Mouse (Mus musculus) neutrophil, adult 5-6 weeks (primary cell): ENCODE measurements around the gene Aim2. TPM values are rescaled to one million over a fixed set of nuclear protein-coding genes. Genes with fewer than 3 reads are reported as not detected.

Source experiments
- ATAC-seq: fragments of 151-379, 151-347 bp; 2 replicates; pipeline ENCODE4 v1.8.0; 2017; ENCODE audit warnings: mild to moderate bottlenecking, moderate TSS enrichment; ENCODE audit not compliant: insufficient number of reproducible peaks, poor library complexity, low FRiP score, severe bottlenecking; ENCODE audit errors: extremely low read depth
- total RNA-seq: library from RNA; stranded (forward); fragments of 200-1000 nt; gene quantifications from 2 replicates; pipeline ENCODE4 v1.2.3, GENCODE M21; 2017

Gene Aim2
- total RNA-seq, 1 experiment from 2014 or later = 213 TPM

DNA sequence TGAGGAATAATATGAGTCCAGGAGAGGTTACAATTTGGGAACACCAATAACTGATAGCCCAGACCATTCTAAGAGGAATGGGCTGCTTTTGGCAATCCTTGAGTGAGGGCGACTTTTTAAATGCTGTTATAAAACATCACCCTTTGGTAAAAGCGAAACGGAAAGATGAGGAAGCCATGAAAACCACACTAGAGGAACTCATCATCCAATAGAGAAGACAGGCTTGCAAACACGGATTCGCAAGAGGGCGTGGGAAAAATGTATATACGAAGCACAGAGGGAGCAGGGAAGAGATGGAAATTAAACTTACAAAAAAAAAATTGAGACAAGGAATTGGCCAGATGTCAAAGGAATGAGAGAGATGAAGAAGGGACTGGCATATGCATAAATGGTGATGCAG lies 23.3 kb downstream of the Aim2 start:
- ATAC-seq = no peak

- peak; percentile 36; the same call in 1 of the 2 replicates for ATAC-seq
These were observed 26.9 kb downstream of the Aim2 start for GRCm38 (mm10) chr1:173377380-173378112.

DNA sequence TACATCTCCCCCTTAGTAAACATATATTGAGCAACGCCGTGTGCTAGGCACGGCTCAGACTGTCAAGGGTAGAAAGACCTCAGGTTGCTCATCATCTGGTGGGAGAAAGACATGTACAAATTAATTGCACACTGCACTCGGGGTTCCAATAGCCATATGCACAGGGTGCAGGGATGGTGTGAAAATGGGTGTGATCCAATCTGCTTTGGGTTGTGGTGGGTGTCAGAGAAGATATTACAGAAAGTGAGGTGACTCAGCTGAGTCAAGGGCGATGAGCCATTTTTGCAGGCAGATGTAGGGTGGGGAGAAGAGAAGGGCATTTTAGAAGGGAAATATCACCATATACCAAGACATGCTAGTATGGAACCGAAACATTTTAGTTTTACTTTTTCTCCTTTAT lies 30.8 kb downstream of the Aim2 start:
- no peak for ATAC-seq

DNA sequence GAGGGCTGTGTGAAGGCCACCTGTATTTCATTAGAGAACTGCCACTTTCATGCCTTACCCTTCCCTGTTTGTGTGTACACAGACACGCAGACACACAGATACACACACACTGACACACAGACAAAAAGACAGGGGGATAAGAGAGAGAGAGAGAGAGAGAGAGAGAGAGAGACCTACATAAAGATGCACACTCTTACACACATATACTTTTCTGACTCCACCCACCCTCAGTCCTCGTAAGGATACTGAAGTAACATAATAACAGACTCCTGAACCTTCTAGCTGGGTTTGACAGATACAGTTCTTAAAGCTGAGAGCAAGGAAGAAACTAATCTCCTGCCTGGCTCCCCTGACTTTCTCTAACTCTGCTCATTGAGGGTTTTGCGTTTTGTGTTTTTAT lies 38.8 kb downstream of the Aim2 start:
- no peak for ATAC-seq

- ATAC-seq = no peak
These were observed 39.3 kb downstream of the Aim2 start for GRCm38 (mm10) chr1:173389901-173390401.

DNA sequence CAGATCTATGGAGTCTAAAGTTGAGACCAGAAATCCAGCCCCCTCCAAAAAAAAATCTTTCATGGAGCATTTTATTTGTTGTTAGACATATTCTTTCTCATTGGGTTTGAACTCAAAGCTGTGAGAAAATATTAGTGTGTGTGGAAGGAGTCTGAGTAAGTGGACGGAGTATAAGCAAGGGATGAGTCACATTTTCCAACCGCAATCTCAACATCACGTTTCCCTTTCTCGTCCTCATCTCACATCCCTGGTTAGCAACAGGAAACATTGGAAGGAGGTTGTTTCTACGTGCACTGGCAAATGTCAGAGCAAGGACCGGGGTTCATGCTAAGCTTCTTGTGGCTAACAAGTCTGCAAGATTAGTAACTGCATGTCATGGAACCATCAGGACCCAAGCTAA lies 41.1 kb downstream of the Aim2 start:
- no peak for ATAC-seq

DNA sequence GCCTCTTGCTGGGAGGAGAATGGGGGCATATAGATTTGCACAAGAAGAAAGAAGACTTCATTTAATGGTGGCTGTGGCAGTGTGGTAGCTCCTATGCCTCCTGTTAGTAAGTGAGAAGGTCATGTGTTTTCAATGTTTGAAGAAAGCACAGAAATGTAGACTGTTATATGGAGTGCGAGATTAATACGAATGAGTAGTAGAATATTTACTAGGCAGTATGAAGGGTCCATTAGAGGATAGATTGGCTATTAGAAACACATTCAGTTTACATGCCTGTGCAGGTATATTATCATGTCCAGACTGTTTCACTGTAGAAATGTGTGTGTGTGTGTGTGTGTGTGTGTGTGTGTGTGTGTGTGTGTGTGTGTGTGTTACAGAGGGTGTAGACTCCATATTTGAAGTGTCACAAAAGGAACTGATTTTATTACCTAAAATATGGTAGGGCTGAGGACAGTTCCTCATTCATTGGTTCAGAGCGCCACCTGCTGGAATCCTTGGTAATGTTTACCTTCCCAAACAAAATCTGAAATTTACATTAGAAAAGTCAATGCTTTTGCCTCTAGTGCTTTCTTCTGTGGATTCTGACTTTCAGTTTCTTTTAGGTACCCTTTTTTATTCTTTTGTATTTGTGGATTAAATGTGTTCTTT lies 47.8 kb downstream of the Aim2 start:
- peak; percentile 95 for ATAC-seq

DNA sequence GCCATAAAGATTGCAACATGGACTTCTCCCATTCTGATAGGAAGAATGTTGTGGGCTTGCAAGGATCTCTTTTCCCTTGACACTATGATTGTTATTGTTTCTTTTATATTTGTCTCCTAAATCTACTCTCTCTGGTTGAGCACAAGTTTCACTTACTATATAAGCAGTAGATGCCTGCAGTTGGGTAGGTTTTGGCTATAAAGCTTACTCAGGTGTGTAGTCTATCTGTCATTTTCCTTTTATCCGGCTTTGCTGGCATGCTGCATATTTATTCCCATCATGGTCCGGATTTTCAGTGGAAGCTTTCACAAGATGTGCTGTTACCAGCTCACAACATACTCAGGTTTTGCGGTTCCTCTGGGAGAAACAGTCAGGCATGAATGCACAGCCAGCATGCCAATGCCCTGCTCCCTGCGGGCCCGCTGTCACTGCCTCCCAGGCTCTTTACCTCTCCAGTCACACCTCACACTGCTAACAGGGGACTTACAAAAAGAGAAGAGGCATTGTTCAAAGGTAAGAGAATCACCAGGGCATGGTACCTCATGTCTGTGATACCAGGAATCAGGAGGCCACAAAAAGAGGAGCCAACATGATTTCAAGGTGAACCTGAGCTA lies 54.1 kb downstream of the Aim2 start:
- ATAC-seq = no peak

GRCm38 (mm10) chr1:173409066-173409465 lies 58.4 kb downstream of the Aim2 start:
- peak; percentile 95 for ATAC-seq

- ATAC-seq = peak; percentile 81
These were observed 61.2 kb downstream of the Aim2 start for GRCm38 (mm10) chr1:173411863-173412262.

GRCm38 (mm10) chr1:173414631-173415030 lies 64.0 kb downstream of the Aim2 start:
- no peak for ATAC-seq

- ATAC-seq = no peak
These were observed 67.8 kb downstream of the Aim2 start for GRCm38 (mm10) chr1:173418516-173418915.

GRCm38 (mm10) chr1:173418936-173419621 lies 68.4 kb downstream of the Aim2 start:
- peak; percentile 50 for ATAC-seq

GRCm38 (mm10) chr1:173420374-173420773 lies 69.7 kb downstream of the Aim2 start:
- peak; percentile 99 for ATAC-seq

GRCm38 (mm10) chr1:173426345-173426744 lies 75.7 kb downstream of the Aim2 start:
- ATAC-seq = peak; percentile 22; the same call in 1 of the 2 replicates

- ATAC-seq = no peak
These were observed 76.7 kb downstream of the Aim2 start for GRCm38 (mm10) chr1:173427385-173427784.

DNA sequence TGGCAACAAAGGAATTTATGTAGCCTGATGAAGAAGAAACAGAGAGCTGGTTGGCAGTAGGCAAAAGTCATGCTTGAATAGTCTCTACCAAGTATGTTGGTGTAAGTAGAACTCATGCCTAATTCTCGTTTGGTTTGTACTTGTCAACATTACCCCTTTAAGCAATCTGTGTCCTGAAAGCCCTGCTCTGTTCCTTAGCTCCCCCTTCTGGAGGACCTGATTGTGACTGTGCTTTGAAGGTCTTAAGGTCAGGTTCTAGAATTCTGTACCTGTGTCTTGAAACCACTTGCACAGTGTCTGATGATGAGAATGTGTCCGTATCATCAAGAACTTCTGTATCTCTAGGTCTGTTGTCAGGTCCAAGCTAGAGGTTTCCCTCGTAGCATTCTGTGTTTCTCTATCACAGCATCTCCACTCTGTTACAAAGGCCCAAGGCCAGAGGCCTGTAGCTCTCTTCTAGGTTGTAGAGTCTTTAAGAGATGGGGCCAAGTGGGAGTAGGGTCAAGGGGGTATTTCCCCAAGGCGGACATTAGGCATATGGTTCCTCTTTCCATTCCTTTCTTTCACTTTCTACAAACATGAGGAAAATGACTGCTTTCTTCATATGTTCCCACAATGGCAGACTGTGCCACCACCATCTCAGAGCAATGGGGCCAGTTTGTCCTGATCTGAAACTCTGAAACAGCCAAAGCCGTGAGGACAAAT lies 79.5 kb downstream of the Aim2 start:
- peak; percentile 70; the same call in 1 of the 2 replicates for ATAC-seq

- 0 out of 2 replicates have a peak, but pooled peaks have one; percentile 13 for ATAC-seq
These were observed 81.7 kb downstream of the Aim2 start for GRCm38 (mm10) chr1:173432411-173432810.
